8 mouse cellular contexts compared by ENCODE assay signal in the genomic region with DNA sequence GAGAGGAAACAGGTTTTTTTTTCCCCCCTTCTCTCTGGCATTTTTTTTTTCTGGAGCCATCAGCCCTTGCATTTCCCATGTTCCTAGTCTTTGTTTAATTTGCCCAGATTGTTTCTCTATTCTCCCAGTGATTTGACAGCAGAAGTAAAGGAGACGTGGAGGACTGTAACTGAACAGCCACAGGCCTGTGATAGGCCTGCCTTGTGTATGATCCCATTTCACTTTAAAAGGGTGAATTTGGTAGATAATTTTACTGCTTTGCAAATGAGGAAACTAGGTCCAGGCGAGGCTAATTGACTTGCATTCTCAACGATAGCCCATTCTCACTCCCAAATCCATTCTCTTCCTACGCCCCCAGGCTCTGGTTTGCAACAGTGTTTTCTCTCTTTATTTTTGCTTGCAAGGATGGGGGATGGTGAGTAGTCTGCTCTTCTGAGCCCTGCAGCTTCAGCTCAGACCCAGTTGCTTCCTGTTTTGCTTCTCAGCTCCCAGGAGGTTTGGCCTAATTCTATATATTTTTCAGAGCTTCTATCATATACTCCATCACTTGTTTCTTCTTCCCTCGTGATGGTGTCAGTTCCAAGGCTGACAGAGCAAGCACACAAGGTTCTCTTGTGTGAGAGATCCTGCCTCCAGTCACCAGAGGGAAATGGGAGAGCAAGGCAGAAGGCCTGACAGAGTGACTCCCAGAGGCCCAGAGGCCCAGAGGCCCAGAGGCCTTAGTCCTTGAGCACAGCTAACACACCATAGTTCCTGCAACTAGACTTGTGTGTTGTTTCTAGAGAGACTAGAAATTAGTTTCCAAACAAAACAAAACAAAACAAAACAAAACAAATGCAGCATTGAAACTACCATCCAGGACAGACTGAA.
A peak's percentile ranks its signal among the peaks of the same experiment; 100 is the strongest.
DNase-seq lines count a peak whose midpoint lies in the region; ATAC-seq and TF ChIP-seq lines count a peak whose summit lies in the region.

No protein-coding gene starts in this region.

- 0 out of 2 replicates have a peak overlapping the region, but pooled peaks have one; percentile 47 for H3K27ac ChIP-seq in lung, embryonic 16.5 days (ENCODE audit: low read length)
- peak overlapping the region; percentile 67 for H3K27ac ChIP-seq in brown adipose tissue, adult 24 weeks (replicated peaks; ENCODE audit: low read depth, low read length)
- H3K27ac ChIP-seq in heart, embryonic 13.5 days (replicated peaks): peak overlapping the region; percentile 48; the same call in 1 of the 2 replicates
- peak overlapping the region; percentile 62 for H3K27ac ChIP-seq in midbrain, embryonic 16.5 days (ENCODE audit: low read length)

- no peaks in the 10 kb centered on the region for H3K27me3 ChIP-seq in lung, embryonic 16.5 days (ENCODE audit: control insufficient read depth, insufficient read depth, low read depth, low read length)
- H3K27me3 ChIP-seq in heart, embryonic 13.5 days (replicated peaks): no peaks in the 10 kb centered on the region
- H3K27me3 ChIP-seq in midbrain, embryonic 16.5 days (ENCODE audit: control insufficient read depth, insufficient read depth, low read depth, low read length): no peaks in the 10 kb centered on the region

- H3K4me3 ChIP-seq in lung, embryonic 16.5 days (ENCODE audit: low read length): no peak overlapping the region
- no peak overlapping the region for H3K4me3 ChIP-seq in lung, adult 2 months (replicated peaks; ENCODE audit: extremely low read depth, low read depth, low read length)
- H3K4me3 ChIP-seq in brown adipose tissue, adult 24 weeks (ENCODE audit: insufficient read depth, low read depth, low read length): no peak overlapping the region
- H3K4me3 ChIP-seq in heart, embryonic 13.5 days: no peak overlapping the region
- H3K4me3 ChIP-seq in midbrain, embryonic 16.5 days (ENCODE audit: low read depth, low read length): no peak overlapping the region

- H3K9ac ChIP-seq in lung, embryonic 16.5 days (ENCODE audit: low read length): no peak overlapping the region
- peak overlapping the region; percentile 44; the same call in 1 of the 2 replicates for H3K9ac ChIP-seq in heart, embryonic 13.5 days
- no peak overlapping the region for H3K9ac ChIP-seq in midbrain, embryonic 16.5 days (ENCODE audit: low read depth, low read length)

- H3K9me3 ChIP-seq in lung, embryonic 16.5 days (ENCODE audit: control insufficient read depth, low read length): no peaks in the 10 kb centered on the region
- H3K9me3 ChIP-seq in heart, embryonic 13.5 days: no peaks in the 10 kb centered on the region
- H3K9me3 ChIP-seq in midbrain, embryonic 16.5 days (replicated peaks; ENCODE audit: control insufficient read depth, low read length, poor library complexity, severe bottlenecking): no peaks in the 10 kb centered on the region

- 51% methylated on average over 5 of the region's 5 CpGs for WGBS in lung, embryonic 16.5 days
- 49% methylated on average over 5 of the region's 5 CpGs for WGBS in lung, adult 2 months
- 42% methylated on average over 5 of the region's 5 CpGs for WGBS in heart, embryonic 13.5 days
- WGBS in midbrain, embryonic 16.5 days: 29% methylated on average over 5 of the region's 5 CpGs

- ATAC-seq in lung, embryonic 16.5 days (ENCODE audit: low read depth): no peak; the same call in 1 of the 2 replicates
- ATAC-seq in heart, embryonic 13.5 days (ENCODE audit: extremely low read depth, insufficient number of reproducible peaks, low FRiP score, low TSS enrichment): no peak
- ATAC-seq in midbrain, embryonic 16.5 days: no peak

- H3K36me3 ChIP-seq in lung, embryonic 16.5 days (ENCODE audit: control insufficient read depth, insufficient read depth, low read length): no peaks in the 10 kb centered on the region
- H3K36me3 ChIP-seq in heart, embryonic 13.5 days: no peaks in the 10 kb centered on the region
- H3K36me3 ChIP-seq in midbrain, embryonic 16.5 days (ENCODE audit: control insufficient read depth, insufficient read depth, low read length): no peaks in the 10 kb centered on the region

- DNase-seq in lung, adult 2 months: no peak
- no peak for DNase-seq in gastrocnemius, adult 18-20 months (ENCODE audit: low spot score)
- DNase-seq in lung, postnatal 14 days: no peak
- no peak for DNase-seq in kidney, adult 8-10 months

- no peak for TF ChIP-seq CTCF in lung, adult 2 months (IDR thresholded peaks at IDR 0.05; ENCODE audit: insufficient read depth, low read length)

- no peak for TF ChIP-seq POLR2A in lung, adult 2 months (IDR thresholded peaks at IDR 0.05; ENCODE audit: borderline replicate concordance, extremely low read depth, low read depth, low read length)

- no peaks in the 10 kb centered on the region for H3K4me1 ChIP-seq in lung, embryonic 16.5 days (replicated peaks; ENCODE audit: control insufficient read depth, insufficient read depth, low read length)
- H3K4me1 ChIP-seq in lung, adult 2 months (ENCODE audit: control insufficient read depth, insufficient read depth, low read length): peaks cover 5% of the 10 kb centered on the region; the same call in 1 of the 2 replicates
- H3K4me1 ChIP-seq in brown adipose tissue, adult 24 weeks (ENCODE audit: control insufficient read depth, insufficient read depth, insufficient read length, low read length): peaks cover 33% of the 10 kb centered on the region
- H3K4me1 ChIP-seq in heart, embryonic 13.5 days: peaks cover 8% of the 10 kb centered on the region
- H3K4me1 ChIP-seq in midbrain, embryonic 16.5 days (ENCODE audit: control insufficient read depth, insufficient read depth, low read length): peaks cover 14% of the 10 kb centered on the region

- no peak overlapping the region for H3K4me2 ChIP-seq in lung, embryonic 16.5 days (ENCODE audit: low read depth, low read length)
- H3K4me2 ChIP-seq in heart, embryonic 13.5 days: no peak overlapping the region
- no peak overlapping the region for H3K4me2 ChIP-seq in midbrain, embryonic 16.5 days (ENCODE audit: low read length)
